Mouse (Mus musculus) hindlimb bud, embryonic 11.5 days (tissue): ENCODE results near the gene Crabp1.
A peak's percentile ranks its signal among the peaks of the same experiment; 100 is the strongest.

Experiments used
- DNase-seq: peaks from one replicate; pipeline ENCODE4 v3.0.0-alpha.2; 2012; ENCODE audit warnings: low read depth, low spot score; ENCODE audit errors: extremely low spot score

Crabp1 gene

DNA sequence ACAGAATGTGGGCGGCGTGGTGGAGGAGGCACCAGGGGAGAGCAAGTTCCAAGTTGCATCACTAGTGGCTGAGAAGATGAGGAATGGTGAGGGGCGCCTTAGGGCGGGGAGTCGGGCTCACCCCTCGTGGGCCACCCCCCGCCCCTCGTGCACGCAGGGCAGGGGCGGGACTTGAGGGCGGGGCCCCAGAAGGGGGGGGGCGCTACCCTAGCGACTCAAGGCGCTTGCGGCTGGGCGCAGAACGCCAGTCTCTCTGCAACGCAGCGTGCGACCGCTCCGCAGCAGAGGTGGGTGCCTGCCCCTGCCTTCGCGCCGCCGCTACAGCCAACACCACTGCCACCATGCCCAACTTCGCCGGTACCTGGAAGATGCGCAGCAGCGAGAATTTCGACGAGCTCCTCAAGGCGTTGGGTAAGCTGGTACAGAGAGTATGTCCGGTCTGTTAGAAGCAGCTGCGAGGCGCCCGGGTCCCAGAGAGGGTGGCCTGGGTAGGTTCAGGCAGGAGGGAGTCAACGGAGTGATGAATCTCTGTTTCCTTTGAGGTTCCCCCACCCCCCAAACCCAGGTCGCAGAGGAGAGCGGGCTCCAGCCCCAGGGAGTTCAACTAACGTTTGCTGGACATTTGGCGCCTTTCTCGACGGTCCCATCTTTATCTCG lies at the start of gene Crabp1:
Gene Crabp1 (plus strand): TSS at position 188 of the 657 bp plus-strand sequence.
- no peak for DNase-seq

DNA sequence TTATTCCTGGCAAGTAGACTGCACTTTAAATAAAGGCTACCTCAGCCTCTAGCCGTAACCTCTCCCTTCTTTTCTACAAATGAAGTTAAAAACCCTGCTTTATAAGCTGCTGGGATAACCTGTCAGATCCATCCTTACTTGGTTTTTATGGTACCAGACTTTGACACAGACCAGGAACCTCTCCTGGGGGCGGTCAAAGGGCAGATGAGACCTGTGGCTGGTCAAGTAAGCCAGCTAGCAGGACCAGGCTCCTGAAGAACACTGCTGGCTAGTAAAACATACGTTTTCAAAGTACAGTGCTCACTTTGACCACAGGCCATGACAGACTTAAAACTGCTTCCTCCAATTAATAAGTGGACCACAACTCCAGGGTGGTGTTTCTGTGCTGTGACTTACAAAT lies 48.8 kb upstream of the Crabp1 start:
- no peak for DNase-seq

- DNase-seq = no peak
Measured at GRCm38 (mm10) chr9:54717527-54717926, 47.0 kb upstream of the Crabp1 start.

GRCm38 (mm10) chr9:54722156-54722555 lies 42.4 kb upstream of the Crabp1 start:
- no peak for DNase-seq

GRCm38 (mm10) chr9:54722596-54722995 lies 42.0 kb upstream of the Crabp1 start:
- DNase-seq = no peak

DNA sequence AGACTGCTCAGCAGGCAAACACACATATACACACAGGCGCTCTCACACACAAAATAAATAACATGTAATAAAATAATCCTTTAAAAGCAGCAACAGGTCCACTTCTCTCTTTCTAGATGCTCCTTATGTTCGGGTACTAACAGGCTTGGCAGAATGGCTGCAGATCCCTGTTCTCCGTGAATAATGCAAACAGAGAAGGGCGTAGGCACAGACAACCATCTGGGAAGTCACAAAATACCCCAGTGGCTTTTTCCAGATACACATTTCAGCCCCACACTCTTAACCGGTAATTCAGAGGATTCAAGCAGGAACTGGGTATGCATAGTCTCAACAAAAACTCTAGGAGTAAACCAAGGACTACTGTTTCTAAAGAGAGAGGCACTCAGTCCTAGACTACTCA lies 38.2 kb upstream of the Crabp1 start:
- no peak for DNase-seq

DNA sequence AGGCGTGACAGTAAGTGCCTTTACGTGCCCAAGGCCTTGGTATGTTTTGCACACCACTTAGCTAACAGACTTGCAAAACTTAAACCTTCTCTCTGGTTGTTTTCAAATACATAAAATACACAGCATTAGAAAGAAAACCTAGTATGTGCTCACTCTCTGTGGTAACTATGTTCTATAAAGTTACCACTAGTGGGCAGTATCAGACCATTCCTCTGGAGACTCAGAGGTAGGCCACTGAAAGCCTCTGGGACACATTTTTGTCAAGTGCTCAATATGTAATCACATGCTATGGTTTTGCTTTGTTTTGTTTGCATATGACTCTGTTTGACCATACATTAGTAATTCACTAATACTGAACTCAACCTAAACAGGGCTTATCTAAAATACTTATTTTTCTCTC lies 32.4 kb upstream of the Crabp1 start:
- no peak for DNase-seq

GRCm38 (mm10) chr9:54733921-54734638 lies 30.5 kb upstream of the Crabp1 start, which contains the start of gene Wdr61:
Gene Wdr61 (minus strand): TSS chr9:54734519.
- DNase-seq = peak; percentile 69

DNA sequence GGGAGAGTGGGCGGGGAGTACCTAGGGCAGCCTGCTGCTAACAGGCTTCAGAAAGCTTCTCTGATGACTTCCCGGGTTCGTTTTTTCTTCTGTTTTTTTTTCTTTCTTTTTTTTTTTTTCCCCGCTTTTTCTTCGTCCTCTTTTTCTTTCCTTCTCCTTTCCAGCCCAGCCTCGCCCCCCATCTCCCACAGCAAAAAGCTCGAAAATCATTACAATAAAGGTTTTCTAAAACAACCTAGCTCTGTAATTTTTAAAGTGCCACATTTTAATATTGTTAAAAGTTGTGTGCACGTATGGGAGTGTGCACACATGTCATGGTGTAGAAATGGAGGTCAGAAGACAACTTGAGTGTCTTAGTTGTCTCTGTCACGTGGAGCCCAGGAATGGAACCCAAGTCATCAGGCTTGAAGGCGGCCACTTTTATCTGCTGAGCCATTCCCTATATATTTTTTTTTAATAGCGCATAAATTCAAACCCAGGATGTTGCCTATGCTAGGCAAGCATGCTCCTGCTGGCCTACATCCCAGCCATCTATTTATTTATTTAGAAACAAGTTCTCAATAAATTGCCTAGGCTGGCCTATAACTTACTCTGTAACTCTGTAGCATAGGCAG lies 29.8 kb upstream of the Crabp1 start:
- DNase-seq = no peak

DNA sequence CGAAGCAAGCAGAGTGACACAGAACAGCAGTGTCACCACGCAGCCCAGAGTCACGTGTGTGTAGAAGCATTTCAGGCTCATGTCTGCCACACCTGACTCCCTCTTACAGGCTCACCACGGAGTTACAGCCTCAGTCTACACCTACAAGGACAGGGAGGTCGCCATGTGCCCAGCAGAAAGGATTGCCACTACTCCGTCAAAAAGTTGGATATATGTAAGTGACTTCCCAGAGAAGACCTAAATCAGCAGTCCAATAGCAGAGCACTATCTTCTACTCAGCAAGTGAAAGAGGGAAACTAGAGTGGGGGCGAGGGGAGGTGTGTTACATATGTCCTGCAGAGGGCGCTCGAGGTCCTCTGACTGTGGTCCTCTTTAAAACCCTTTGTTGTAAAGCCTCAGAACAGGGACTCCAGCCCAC lies 28.3 kb upstream of the Crabp1 start:
- DNase-seq = peak; percentile 86

DNA sequence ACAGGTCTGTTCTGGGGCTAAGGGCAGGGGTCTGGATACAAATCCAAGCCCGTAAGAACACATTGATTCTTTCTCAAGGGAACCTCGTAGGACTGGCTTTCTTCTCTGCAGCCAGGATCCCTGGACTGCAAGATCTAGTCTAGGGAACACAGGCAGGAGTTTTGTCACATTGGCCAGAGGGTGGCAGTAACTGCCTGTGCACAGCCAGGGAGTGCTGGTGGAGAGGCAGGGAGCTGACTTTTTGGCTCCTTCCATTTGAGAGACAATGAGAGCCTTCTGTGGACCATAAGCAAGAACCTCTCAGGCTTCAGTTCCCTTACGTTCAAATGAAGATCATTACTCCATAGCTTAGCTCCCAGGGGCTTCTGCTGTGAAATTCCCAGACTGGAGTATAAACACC lies 26.2 kb upstream of the Crabp1 start:
- no peak for DNase-seq

- no peak for DNase-seq
Measured at GRCm38 (mm10) chr9:54743891-54744290, 20.7 kb upstream of the Crabp1 start.

- no peak for DNase-seq
Measured at GRCm38 (mm10) chr9:54745740-54746370, 18.7 kb upstream of the Crabp1 start.

DNA sequence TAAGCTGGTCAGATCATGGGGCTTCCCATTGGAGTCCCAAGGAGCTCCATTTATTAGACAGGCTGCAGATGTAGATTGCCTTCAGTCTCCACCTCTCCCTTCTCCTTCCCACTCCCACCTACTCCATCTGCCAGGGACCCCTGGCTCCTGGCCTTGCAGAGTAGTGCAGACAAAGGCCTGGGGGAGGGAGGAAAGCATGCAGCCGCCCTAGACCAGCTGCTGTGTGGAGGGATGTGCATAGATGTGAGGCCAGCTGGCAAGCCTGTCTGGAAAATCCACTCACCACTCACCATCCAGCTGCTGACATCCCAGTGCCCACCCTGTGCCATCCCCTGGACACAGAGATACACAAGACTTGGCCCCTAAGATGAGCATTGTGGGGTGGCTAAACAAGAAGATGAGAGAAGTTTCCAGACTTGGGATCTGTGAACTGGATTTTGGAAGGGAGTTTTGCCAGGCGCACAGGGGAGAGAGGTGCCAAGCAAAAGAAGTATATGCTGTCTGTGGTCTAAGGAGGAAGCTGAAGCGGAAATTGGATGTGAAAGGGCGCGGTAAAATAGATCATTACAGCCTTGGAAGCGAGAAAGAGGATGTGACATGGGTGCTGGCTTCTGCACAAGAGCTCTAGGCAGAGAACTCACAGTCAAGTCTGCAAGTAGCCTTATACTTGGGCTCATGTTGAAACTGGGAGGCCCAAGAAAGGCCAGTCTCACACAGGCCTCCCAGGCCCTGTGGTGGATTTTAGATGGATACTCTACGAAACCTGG lies 14.2 kb upstream of the Crabp1 start:
- DNase-seq = no peak

GRCm38 (mm10) chr9:54751684-54752083 lies 12.9 kb upstream of the Crabp1 start:
- DNase-seq = no peak

DNA sequence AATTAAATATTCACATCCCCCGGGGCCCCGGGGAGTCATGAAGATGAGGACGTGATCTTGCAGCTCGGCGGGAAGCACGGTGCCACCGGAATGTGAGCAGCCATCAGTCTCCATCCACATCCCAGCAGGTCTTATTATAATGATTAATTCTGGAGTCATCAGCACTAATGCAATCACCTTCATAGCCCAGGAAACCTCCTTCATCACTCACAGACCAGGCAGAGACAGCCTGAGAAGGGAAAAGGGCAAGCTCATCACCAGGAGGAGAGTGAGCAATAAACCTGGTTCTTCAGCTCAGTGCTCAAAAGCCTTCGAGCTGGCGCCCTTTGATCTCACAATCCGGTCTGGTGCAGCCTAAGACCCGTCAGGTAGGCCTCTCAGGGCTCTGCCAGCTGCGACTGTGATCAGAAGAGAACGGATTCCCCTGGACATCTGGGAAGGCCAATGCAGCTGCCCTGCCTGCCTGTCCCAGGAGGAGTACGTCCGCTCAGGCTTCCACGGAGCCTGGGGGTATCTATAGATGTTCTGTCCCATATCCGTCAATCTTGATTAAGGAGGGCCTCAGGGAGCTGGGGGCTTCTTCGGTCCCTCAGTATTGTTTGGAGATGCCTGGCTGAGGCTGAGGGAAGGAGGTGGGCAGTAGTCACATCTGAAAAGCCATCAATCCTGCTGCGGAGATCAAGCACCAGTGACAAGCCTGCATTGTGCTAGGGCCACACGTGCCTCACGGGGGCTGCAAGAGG lies 12.2 kb upstream of the Crabp1 start:
- DNase-seq = no peak

- DNase-seq = no peak
Measured at GRCm38 (mm10) chr9:54752944-54753295, 11.6 kb upstream of the Crabp1 start.

DNA sequence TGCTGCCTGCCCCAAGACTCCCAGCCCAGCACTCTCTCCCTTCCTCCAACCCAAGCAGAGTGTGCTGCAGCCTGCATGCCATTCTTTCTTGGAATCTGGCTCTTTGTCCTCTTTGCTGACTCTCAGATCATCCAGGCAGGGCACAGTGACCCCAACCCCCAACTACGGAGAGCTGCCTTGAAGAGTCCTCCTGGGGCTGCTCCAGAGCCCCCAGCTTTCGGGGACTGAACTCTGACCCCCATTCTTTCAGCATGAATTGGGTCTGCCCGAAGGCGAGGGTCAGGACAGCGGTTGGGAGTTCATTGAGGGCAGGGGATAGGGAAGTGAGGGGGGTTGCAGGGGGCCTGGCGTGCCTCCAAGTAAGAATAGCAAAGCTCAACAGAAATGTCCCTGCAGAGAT lies 5.0 kb upstream of the Crabp1 start:
- no peak for DNase-seq

- no peak for DNase-seq
Measured at GRCm38 (mm10) chr9:54764091-54764490, 457 bp upstream of the Crabp1 start.

DNA sequence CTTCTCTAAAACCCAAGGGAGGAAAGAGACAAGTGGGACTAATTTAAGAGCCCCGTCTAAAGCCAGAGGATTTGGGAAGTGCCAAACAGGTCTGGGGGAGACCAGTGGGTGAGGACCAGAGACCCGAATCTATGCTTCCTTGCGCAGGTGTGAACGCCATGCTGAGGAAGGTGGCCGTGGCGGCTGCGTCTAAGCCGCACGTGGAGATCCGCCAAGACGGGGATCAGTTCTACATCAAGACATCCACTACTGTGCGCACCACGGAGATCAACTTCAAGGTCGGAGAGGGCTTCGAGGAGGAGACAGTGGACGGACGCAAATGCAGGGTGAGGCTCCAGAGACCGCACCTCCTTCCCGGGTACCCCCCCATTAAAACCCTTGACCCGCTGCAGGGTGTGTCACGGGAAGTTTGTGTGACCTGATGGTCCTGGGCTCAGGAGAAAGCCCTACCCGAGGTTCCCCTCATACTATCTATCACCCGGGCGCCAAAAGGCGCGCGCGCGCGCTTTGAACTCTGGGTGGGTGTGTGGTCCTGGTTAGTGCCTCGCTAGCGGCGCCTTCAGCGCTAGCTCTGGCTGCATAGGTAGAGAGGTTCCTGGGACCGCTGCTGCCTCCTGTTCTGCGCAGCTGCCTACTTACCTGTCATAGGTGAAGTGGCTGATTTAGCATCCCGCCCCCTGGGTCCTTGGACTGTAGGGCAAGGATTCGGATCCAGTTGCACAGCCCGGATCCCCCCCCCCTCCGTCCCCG lies 963 bp downstream of the Crabp1 start:
- no peak for DNase-seq
